Mouse (Mus musculus): ENCODE data around the gene Hirip3.
"Not testable (repeated sequence)": the region's sequence is repeated elsewhere in the genome, so short reads cannot be mapped to it uniquely, and the experiment has no call there.

The Hirip3 gene

GRCm38 (mm10) chr7:126856741-126857420 lies 4.9 kb upstream of the Hirip3 start:
- DNase-seq = peak; percentile 44 to 57

- DNase-seq = no peak
Measured at GRCm38 (mm10) chr7:126860987-126861386, 785 bp upstream of the Hirip3 start.

GRCm38 (mm10) chr7:126862147-126862784 lies 494 bp downstream of the Hirip3 start, which contains the start of gene Ino80e:
Gene Ino80e (minus strand): TSS chr7:126862377.
- DNase-seq = peak; percentile 84 to 88

GRCm38 (mm10) chr7:126863791-126864190 lies 2.0 kb downstream of the Hirip3 start:
- DNase-seq = no peak

GRCm38 (mm10) chr7:126867534-126867933 lies 5.8 kb downstream of the Hirip3 start:
- no peak for DNase-seq

GRCm38 (mm10) chr7:126868003-126868402 lies 6.2 kb downstream of the Hirip3 start:
- no peak for DNase-seq

- DNase-seq = no peak
Measured at GRCm38 (mm10) chr7:126869780-126870519, 8.2 kb downstream of the Hirip3 start.

GRCm38 (mm10) chr7:126870520-126870891 lies 8.7 kb downstream of the Hirip3 start:
- DNase-seq = no peak

- no peak for DNase-seq
Measured at GRCm38 (mm10) chr7:126877239-126877638, 15.5 kb downstream of the Hirip3 start.

GRCm38 (mm10) chr7:126881040-126881439 lies 19.3 kb downstream of the Hirip3 start:
- no peak for DNase-seq

GRCm38 (mm10) chr7:126883731-126884181 lies 22.0 kb downstream of the Hirip3 start:
- DNase-seq = peak; percentile 35 to 59

- DNase-seq = peak; percentile 94 to 95
Measured at GRCm38 (mm10) chr7:126884286-126885164, 22.8 kb downstream of the Hirip3 start, which contains the start of gene Taok2. Gene Taok2 (minus strand): TSS chr7:126884703.

GRCm38 (mm10) chr7:126887281-126887680 lies 25.5 kb downstream of the Hirip3 start:
- DNase-seq = no peak

GRCm38 (mm10) chr7:126888852-126889251 lies 27.1 kb downstream of the Hirip3 start:
- peak in 1 of 2 experiments; percentile 14 for DNase-seq

- no peak for DNase-seq
Measured at GRCm38 (mm10) chr7:126896912-126897311, 35.1 kb downstream of the Hirip3 start.

GRCm38 (mm10) chr7:126897390-126898101 lies 35.8 kb downstream of the Hirip3 start:
- no peak for DNase-seq

- DNase-seq = peak; percentile 84 to 85
Measured at GRCm38 (mm10) chr7:126898102-126898990, 36.6 kb downstream of the Hirip3 start.

GRCm38 (mm10) chr7:126899781-126900180 lies 38.0 kb downstream of the Hirip3 start:
- DNase-seq = not testable (repeated sequence)

GRCm38 (mm10) chr7:126905590-126905989 lies 43.8 kb downstream of the Hirip3 start:
- no peak for DNase-seq

- no peak for DNase-seq
Measured at GRCm38 (mm10) chr7:126914844-126915243, 53.1 kb downstream of the Hirip3 start.

Data from thymus, adult 18-20 months (tissue).